Mouse (Mus musculus): ENCODE results near the gene Tmem132e.

Tmem132e gene

DNA sequence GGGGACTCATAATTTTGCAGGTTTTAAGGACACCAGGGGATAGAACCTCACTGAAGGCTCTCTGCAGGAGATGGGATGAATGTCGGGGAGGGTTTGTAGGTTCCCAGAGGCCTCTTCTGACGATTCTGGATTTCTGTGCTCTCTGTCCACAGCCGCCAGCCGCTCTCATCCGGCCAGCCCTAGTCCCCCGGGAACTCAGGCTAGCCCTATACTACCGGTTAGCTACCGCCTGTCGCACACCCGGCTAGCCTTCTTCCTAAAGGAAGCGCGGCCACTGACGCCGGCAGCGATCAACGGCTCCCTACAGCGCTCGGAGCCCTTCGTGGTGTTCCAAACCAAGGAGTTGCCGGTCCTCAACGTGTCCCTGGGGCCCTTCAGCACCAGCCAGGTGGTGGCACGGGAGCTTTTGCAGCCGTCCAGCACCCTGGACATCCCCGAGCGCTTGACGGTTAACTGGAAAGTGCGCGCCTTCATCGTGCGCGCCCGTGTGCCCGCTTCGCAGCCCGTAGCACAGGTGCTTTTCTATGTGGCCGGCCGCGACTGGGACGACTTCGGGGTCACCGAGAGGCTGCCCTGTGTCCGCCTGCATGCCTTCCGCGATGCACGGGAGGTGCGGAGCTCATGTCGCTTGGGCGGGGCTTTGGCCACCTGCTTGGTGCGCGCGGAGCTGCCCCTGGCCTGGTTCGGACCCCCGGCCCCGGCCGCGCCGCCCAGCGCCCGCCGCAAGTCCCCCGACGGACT is 45.6 kb downstream of the Tmem132e start:
- no peak for DNase-seq (ENCODE audit: low spot score)

DNA sequence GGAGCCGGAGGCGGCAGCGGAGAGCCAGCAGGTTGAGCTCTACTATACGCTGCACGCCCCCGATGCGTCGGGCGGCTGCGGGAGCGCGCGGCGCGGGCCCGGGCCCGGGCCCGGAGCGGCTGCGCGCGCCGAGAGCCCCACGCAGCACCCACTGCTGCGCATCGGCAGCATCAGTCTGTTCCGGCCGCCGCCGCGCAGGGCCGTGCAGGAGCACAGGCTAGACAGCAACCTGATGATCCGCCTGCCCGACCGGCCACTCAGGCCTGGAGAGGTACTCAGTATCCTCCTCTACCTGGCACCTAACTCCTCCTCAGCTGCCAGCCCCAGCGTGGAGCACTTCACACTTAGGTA is 46.1 kb downstream of the Tmem132e start:
- no peak for DNase-seq (ENCODE audit: low spot score)

DNA sequence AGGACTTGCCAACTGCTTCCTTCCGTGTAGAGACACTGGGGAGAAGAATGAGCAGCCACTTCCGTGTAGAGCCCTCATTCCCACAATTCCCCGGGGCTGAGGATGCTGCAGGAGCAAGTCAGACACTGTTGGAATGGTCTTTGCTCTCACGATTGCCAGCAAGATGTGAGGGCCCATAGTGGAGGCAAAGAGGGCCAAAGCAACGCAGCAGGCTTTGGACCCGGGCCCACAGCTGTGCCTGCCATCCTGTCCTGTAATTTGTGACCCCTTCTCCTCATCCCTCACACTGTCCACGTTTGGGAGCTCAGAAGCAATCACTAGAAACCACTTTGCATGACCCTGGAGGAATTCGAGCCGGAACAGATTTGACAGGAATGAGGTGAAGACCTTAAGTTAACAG is 59.8 kb downstream of the Tmem132e start:
- DNase-seq (ENCODE audit: low spot score), result no peak

DNA sequence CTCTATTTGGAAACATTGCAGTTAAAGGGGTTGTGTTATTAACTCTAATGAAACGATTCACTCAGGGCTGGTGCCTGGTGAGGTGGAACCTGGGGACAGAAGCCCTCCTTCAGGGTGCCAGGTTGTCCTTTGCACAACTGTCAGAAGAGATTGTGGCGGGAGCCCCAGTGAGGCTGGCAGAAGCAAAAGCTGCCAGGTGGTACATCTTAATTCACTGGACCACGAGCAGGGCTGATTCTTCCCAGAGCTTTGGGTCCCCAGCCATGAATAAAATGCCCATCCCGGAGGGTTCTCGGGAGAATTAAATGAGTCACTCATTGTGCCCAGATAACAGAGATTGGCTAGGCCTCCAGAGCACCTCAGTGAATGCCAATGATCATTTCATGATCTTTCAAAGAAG is 63.8 kb downstream of the Tmem132e start:
- DNase-seq (ENCODE audit: low spot score), result no peak

DNA sequence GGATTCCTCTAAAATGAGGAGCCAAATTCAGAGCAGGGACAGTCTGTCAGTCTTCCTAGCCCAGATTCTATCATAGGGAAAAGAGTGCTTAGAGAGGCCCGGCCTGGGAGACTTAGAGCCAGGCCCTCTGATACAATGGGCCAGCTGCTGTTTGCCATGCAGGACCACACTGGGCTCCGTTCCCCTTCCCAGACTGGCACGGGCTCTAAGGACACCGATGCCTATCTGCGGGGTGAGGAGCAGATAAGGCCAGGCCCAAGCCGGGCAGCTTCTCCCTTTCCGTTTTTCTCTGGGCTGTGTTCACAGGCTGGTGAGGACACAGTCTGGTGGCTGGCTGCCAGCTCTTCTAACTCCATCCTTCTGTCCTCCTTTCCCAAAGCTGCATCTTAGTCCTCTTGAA is 64.5 kb downstream of the Tmem132e start:
- DNase-seq (ENCODE audit: low spot score), result no peak

DNA sequence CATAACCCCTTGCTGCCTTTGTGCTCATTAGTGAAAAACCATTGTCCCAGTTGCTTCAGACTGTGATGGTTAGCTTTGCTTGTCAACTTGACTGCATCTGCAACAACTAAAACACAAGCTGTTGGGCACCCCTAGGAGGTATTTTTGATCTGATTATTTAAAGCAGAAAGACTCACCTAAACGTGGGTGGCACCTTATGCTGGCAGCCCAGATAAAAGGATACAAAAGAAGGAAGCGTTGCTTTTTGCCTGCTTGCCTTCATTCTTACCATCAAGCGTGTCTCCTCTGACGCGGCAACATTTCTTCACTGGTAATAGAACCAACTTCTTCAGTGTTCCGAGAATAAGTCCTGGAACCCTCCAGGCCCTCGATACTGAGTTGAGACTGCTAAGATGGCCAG is 72.6 kb downstream of the Tmem132e start:
- DNase-seq (ENCODE audit: low spot score), result no peak

DNA sequence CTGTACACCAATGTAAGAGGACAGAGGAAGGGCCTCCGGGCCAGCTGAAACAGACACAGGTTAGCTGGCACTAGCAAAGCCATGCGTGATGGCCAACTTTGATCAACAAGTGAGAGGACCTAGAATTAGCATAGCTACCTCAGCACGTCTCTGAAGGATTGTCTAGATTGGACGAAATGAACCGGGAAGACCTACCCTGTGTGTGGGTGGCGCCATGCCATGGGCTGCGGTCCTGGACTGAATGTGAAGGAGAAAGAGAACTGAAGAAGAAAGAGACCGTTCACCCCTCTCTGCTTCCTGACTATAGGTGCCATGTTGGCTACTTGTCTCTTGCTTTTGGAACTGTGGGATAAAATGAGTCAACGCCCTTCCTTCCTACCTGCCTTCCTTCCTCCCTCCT is 76.8 kb downstream of the Tmem132e start:
- DNase-seq (ENCODE audit: low spot score), result no peak

DNA sequence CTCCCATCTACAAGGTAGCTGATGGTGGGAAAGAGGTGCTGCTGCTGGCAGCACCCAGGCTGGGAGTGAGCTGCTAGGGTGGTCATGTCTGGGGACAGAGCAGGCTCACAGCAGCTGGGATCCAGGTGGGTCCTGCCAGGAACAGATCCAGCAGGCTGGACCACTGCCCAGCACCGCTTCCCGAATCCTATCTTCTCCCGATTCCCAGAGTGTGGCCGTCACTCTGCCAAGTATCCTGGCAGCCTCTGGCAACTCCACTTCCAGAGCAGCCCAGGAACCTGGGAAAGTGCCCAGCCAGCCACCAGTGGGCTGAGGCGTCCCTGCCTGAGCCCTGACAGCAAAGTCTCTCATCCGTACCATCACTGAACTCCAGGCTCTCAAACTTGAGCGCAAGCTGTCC is 78.5 kb downstream of the Tmem132e start:
- no peak for DNase-seq (ENCODE audit: low spot score)

DNA sequence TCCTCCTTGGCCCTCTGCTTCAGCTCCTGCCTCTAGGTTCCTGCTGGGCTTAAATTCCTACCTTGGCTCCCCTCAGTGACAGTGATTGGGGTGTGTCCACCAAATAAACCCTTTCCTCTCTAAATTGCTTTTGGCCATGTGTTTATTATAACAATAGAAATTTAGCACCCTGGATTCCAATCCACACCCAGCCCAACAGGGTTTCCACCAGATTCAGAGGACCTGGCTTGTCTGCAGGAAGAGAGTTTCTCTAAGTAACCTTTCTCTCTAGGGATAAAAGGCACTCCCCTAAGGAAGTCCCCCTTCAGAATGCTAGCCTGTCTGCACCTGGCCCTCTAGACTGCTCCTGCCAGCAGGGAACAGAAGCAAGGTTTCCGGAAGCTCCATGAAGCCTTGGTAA is 82.4 kb downstream of the Tmem132e start:
- no peak for DNase-seq (ENCODE audit: low spot score)

DNA sequence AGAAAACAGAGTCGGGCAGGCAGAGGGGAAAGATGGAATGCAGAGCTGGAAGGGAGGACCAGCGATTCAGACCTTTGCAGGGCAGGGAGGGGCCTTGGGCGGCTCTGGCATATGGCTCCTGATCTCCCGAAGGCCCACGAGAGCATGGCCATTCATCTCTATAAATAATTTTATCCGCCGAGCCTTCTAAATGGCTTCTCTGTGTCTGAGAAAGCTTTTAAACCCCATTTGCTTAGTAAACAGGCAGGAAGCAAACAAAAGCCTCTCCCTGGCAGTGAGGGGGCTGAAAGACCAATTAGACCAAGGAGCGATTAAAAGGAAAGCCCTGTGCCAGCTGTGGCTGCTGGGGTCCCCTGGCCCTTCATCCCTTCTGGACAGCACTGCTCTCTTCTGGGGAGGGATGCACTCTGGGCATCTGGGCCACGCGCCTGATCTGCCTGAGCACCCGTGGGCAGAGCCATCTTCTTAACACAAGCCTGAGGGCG is 84.5 kb downstream of the Tmem132e start:
- no peak for DNase-seq (ENCODE audit: low spot score)

DNA sequence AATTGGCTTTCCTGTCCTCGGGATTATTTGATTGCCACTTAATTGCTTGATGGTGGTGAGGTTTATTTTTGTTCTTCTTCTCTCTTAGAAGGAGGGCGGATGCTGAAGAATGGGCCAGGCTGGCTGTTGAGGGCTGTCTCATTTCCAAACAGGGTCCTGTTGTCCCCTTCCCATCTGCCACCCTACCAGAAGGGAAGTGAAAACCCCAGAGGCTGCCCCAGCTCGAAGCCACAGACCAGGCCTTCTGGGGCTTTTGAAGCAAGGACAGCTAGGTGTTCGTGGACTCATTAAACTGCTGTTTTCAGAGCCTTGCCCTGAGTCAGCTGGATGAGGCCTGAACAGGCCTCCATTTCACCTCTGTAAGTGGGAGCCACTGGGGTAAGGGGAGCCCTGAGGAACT is 87.4 kb downstream of the Tmem132e start:
- DNase-seq (ENCODE audit: low spot score), result no peak

DNA sequence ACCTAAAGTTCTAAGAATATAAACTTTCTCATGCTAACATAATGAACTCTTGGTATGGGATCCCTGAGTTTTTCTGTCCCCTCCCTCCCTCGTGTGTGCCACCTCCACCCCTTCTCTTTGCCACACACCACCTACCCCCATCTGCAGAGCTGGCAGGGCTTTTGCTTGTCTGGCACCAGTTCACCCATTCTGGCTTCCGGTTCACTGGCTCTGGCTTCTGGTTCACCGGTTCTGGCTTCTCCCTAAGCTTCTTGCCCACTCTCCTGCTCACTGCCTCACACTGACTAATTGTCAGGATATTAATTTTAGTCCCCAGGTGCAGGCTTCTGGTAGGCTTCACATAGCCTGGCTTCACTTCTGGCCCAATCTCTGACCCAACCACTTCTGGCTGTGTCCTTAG is 88.7 kb downstream of the Tmem132e start:
- DNase-seq (ENCODE audit: low spot score), result no peak

DNA sequence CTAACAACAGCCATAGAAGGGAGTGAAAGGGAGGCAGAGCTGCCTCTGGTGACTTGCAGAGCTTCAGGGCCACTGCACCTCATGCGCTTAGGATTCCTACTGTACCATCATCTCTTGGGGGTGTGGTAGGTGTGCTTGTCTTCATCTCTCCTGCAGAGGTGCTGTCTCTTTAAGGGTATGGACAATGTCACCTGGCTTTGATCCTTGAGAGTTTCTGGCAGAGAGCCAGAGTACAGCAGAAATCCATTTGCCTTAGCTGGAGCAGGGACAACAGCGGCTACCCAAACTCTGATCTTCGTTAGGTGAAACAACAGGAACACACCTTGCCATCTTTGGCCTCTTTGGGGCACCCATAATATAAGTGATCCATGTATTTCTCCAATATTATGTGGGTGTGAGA is 92.2 kb downstream of the Tmem132e start:
- DNase-seq (ENCODE audit: low spot score), result no peak

DNA sequence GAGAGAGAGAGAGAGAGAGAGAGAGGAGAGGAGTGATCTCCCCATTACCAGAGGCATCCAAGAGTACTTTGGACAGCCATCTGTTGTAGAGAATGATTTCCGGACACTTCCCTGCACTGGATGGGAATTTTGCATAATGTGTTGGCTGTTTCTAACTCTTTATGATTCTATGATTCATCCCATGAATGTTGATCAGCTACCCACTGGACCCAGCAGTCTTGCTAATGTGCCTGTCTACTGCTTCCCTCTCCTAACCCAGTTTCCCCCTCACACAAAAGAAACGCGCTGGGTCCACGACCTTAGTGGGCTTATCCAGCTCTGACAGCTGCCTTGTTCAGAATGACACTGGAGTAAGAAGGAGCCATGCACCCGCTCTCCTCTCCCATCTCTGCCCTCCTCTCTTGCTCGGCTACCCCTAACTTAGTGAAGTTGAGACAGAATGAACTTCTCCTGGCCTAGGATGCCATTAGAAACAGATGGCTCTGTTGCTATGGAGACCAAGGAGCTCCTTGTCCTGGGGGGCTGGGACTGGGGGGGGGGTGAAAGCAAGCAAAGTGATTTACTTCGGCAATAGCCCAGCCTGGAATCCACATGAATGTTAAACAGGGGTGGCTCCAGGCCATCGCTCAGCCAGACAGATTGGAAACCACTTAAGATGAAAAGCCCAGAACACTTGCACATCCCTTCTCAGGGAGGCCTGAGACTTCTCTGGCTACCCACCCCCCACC is 98.8 kb downstream of the Tmem132e start:
- DNase-seq (ENCODE audit: low spot score), result no peak

DNA sequence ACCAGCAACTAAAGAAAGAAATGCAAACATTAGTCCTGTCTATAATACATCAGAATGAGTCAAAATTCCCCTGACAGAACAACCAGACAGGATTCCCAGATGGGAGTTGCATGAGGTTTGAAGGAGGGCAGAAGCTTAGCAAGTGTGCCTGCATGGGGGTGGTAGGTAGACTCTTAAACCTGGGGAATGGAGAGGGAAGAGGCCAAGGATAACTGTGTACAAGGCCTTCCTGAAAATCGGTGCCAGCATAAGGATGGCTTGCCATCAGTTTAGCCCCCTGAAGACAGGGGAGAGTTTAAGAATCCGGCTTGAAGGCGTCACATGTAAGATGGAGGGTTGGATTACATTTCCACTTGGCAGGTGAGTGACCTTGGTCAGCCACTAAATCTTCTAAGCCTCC is 102.2 kb downstream of the Tmem132e start:
- no peak for DNase-seq (ENCODE audit: low spot score)
